Mouse (Mus musculus) urinary bladder, adult 18-20 months (tissue): ENCODE results near the gene Cd109.
A peak's percentile ranks its signal among the peaks of the same experiment; 100 is the strongest.

Experiments used
- DNase-seq, 2 experiments: peaks; one replicate each; pipeline ENCODE4 v3.0.0; 2022; ENCODE audit warnings: low spot score in 2 of 2, mixed read lengths in 2 of 2

The Cd109 gene

DNA sequence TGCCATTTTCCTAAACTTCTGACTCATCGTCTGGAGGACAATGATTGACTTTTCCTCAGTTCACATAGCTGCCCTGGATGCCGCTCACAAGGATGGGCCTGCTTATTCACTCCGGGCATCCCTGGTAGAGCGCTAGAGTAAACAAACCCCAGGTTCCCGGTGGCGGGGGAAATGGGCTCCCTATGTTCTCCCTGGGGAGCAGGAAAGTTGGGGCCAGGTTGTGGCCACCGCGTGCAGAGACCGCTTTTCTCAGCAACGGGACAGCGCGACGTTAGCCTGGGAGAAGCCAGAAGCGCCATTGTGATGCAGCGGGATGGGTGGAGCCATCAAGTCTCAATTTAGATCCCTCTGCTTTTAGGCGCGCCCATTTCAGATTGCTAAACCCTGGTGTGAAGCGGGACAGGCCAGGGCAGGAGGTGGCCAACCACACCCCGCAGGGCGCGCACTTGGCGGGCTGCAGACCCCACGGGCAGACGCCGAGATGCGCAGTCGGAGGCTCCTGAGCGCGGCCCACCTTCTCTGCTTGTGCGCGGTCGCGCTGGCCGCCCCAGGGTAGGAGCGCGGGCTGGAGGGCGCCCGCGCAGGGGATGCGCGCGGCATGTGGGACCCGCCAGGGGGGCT is at the start of gene Cd109:
Cd109 (plus strand) TSS at position 146 of the 621 bp plus-strand sequence.
- DNase-seq: peak; percentile 35 to 38

DNA sequence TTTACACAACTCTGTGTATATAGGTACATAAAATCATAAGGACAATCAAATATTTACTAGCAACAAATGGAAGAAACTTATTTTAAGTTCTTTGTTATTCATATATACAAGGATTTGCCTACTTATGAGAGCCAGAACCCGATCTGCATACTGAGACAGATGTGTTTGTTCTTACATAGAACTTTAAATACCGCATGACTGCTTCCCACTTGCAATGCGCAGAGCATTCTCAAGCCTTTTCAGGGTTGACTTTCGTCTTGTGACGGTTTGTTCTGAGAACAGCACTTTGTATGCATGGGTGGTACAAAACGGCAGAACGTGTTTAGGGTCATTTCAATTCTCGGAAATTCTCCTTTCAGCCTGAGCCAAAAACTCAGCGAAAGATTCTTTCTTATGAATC is 45.4 kb upstream of the Cd109 start:
- no peak for DNase-seq

DNA sequence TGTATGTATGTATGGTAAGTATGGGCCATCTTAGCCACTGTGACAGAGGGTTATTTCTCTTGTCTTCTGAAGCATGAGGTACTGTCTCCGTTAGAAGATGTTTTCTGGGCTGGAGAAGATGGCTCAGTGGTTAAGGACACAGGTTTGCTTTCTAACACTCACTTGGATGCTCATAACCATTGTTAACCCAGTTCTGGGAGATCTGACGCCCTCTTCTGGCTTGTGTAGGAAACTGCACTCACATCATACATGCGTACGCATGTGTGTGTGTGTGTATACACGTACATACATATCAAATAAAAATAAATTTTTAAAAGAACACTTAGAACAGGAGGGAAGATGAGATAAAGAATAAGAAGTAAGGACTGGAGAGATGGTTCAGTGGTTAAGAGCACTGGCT is 38.9 kb upstream of the Cd109 start:
- no peak for DNase-seq

DNA sequence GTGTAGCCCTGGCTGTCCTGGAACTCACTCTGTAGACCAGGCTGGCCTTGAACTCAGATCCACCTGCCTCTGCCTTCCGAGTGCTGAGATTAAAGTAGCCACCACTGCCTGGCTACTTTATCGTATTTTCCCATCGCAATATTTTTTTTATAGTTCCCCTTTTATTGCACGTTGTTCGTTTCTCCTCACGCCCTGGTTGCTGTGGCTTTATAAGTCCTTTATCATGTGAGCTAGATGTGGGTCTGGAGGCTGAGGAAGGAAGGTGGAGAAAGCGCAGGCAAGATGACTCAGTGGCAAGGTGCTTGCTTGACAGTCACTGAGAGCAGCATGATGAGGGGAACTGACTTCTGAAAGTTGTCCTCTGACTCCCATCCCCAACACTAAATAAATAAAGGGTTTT is 36.5 kb upstream of the Cd109 start:
- no peak for DNase-seq

DNA sequence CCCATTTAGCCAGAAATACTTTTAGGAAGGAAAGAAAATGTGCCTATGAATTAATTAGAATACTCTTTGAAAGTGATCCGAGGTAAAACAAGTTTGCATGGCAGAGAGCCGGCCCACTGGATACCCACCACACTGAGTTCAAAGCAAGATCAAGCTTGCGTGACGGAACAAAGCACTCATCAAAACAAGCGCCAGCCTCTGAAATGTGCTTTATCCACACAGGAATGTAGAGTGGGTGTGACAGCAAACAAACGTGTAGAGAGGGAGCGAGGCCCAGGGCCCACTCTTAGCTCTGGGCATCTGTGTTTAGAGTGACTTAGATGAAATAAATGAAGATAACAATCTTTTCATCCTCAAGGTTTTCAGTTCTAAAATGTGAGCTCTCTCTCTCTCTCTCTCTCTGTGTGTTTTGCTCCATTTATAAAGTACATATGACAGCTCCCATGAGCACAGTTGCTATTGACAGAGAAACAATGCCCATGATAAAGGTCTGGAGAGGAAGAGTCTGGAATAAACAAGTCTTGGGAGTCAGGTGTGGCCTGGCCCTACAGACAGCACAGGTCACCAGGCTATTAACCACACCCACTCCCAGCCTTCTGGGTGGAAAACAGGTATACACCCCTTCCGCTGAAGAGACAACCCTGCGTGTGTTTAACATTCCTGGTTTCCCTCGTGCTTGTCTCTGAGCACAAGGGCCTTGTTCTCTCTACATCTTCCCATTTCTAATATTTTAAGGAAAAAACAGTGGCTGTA is 35.5 kb upstream of the Cd109 start:
- DNase-seq: no peak

DNA sequence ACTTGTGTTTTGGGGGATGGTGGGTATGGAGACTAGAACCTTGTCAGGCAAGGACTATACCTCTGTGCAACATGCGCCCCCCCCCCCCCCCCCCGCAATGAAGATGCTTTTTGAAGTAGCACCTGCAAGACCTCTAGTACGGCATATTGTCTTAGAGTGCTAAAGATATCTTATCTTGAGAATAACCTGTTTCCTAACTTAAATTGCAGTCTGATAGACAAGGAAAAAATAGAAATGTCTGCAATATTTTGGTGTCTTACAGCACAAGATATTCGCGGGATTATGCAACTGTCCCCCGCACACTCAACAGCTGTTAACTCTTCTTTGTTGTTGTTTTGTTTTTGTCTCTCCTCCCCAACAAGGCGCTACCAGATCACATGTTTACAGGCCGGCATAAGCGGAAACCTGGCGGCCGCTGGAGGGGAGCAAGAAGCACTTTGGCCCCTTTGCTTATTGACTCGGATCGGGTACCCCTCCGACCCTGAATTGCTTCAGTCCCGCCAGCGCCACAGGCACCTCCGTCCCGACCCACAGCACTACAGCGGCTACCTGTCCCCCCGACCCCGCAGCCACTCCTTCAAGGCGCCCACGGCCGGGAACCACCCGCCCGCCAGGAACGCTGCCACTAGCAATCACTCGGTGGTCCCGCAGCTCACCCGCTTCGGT is 28.0 kb upstream of the Cd109 start:
- DNase-seq: no peak

DNA sequence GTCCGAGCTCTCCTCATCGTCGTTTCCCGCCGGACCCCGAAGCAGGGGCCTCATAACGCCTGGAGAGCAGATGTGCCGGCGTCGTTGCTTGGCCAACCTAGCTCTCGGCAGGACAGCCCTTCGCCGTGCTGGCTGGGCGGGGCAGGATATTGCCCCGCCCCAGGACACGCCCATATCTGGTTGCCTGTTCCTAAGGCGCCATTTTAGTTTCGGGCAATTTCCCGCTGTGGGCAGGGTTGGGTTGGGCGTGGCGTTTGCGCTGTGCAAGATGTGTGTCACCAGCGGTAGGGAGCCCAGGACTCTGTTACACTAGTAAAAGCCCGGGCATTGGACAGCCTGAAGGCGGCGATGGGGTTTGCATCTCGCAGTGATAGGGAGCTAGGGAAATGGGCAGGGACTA is 27.4 kb upstream of the Cd109 start, which contains the start of gene Slc17a5:
Slc17a5 (minus strand) TSS at position 128 of the 400 bp plus-strand sequence.
- DNase-seq: peak; percentile 90 to 93

DNA sequence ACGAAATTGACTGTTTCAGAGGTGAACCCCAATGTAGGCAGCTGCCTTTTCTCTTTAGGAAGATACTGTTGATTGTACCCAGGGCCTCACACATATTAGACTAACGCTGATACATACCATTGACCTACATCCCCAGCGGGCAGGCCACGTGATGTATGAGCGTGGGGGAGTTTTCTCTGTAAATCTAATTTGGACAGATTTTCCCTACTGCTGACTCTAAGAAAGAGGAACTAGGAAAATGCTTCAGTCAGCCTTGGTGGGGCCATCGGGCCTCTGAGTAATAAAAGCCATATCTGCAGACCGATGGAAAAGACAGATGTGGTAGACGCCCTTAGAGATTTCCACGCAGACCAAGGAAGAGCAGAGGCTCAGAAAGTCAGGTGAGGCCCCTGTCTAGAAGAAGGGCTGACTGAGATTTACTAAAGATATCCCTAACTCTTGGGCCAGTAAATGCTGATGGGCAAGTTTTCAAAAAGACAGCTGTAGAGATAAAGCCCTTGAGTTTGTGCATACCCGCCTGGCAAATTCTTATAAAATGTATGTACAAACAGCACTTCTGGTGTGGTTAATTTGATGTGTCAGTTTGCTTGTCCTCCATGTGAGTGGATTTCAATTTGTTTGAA is 26.8 kb upstream of the Cd109 start:
- DNase-seq: no peak

DNA sequence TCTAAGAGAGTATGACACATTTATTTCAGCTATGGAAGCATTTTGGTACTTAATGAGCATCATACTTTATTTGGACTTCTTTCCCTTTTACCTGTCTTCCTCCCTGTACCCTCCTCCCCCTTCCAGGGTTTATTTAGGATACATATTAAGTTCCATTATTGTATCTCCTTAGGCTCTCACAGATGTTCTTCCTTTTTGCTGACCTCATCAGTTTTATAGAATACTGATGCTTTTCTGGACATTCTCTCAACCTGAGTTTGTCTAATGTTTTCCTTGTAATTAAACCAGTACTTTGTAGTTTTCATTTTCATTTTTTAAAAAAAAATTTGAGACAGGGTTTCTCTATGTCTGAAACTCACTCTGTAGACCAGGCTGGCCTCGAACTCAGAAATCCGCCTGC is 24.9 kb upstream of the Cd109 start:
- no peak for DNase-seq

DNA sequence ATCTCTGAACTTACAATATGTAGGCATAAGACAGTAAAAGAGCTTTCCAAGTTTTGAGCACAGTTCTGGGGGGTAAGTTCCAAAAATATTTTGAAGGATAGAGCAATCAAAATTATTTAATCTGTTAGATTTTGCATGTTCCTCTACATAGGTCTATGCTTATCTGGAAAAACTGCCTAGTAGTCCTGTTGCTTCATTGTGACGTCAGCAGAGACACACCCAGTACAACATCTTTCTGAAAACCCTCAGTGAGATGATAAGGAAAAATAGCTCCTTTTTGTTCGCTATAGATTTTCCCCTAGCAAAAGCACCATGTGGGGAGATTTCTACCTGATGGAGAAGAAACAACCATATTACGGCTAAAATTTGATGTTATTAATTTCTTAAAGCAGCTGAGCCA is 20.1 kb upstream of the Cd109 start:
- no peak for DNase-seq

DNA sequence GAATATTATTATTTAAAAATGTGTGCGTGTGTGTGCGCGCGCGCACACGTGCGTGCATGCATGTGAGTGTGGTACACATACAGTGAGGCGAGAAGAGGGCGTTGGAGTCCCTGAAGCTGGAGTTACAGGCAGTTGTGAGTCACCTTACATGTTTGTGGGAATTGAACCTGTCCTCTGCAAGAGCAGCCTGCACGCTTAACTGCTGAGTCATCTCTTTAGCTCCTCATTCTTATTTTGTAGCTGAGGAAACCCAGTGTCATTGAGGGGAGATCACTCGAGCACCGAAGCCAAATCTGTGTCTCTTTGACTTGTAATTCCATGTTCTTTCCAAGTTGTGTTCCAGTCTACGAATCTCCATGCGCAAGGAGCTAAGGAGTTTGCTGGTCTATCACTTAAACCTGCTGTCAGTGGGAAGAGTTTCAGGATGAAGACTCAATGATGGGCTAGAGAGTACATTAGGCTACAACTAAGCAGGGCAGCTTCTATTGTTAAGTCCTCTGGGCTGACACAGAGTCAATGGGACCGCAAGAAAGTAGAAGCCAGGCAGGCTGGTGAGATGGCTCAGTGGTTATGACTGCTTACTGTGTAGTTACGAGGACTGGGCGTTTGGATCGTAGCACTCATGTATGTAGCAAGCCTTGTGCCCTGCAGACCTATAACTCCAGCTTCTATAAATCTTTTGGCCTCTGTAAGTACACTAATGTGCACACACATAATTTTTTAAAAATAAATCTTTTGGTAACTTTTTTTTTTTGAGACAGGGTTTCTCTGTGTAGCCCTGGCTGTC is 19.4 kb upstream of the Cd109 start:
- no peak for DNase-seq

DNA sequence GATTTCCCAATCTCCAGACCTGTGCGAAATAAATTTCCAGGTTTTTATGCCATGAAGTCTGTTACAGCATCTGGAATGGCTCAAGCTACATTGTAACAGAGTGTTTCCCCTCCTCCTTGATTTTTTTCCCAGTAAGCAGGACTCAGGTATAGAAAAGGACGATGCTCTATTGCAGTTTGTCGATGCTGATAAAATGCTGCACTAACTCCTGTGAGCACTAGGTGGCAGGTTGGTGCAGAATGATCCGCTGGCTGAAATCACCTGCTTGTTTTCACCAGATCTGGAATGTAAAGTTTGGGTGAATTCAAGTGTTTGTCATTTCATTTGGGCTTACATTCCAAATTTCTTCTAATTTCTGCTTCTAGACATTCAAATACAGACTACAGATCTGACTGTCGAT is 18.5 kb upstream of the Cd109 start:
- DNase-seq: no peak

DNA sequence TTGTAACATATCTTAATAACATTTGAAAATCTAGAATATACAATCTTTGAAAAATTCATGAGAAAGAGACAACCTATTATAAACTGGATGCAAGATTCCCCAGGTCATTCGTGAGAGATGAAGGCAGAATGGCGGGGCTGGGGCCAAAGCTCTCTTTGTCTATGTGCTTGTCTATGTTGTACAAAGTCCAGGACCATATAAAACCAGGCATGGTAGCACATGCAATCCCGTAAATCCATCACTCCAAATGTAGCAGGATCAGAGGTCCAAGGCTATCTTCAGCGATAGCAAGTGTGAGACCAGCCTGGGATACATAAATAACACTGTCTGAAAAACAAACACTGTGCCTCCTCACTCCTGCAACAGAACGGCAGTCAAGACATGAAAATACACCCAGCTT is 15.4 kb upstream of the Cd109 start:
- no peak for DNase-seq

DNA sequence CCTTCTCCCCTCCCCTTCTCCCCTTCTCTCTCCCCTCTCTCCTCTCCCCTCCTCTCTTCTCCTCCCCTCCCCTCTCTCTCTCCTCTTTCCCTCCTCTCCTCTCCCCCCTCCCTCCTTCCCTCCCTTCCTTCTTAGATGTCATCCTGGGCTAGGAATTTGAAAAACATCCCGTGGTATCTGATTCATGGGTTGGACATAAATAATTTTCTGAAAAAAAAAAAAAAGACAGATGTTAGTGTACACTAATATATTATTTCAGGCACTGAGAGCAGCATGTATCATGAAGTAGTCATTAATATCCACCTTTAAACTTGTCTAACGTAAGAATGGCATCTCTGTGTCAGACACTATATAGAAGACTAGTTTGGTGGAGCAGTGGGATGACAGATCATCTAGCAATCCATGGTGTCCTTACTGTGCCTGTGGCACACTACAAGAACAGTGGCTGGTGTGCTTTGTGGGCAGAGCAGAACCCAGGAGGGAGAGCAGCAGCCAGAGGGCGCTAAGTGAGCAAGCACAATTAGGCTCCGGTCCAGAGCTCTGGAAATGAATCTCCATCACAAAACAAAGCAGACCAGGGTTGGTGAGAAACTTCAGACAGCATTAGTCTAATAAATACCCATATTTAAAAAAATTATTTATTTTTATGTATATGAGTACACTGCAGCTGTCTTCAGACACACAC is 14.2 kb upstream of the Cd109 start:
- no peak for DNase-seq

DNA sequence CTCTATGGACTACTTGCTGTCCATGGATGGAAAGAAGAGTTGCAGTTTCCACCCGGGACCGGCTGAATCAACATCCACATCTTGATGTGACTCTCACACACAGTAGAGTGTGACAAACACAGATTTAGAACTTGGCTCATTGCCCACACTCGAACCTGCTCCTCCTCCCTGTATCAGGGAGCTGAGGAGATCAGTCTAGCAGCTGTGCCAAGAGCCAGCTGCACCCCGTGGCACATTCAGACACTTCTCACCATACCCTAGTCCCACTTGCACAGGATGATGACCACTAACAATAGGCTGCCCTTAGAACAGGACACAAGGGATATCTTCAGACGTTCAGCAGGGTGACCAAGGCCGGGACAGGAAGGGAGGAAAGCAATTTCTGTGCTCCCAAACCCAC is 1.1 kb upstream of the Cd109 start:
- DNase-seq: no peak

DNA sequence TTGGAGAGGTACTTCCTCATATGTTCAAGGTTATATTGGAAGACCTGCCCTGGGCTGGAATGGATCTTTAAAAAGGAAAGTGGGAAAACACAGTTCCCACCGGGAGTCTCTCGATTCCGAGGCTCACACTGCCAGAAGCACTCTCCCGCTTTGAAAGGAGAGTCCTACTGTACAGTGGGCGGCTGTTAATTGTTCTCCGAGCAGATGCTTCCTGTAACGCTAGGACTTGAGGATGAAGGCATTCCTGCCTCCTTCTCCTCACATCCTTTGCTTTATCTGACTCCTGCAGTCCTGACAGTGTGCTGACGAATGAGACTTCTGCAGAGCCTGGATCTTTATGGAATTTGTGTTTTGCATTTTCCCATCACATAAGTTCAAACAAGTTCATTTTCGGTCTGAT is 3.9 kb downstream of the Cd109 start:
- DNase-seq: no peak

DNA sequence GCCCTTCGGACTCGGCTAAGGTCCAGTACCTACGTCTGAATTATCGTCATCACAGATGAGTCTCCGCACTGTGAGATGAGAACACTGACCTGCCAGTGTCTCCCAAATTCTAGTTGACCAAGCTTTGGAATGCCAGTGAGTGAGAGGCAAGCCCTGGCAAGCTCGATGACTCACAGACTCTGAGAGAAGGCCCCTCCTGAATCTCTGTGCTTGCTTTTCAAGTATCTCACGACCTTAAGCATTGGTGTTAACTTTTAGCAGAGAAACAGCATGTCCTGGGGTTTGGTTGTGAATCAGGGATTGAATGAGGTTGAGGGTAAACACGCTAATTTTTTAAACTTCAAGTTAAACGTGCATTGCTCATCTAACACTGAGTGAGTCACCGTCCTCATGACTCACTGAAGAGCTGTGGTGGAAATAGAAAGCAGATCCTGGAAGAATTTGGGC is 8.0 kb downstream of the Cd109 start:
- peak; percentile 44 to 70 for DNase-seq

DNA sequence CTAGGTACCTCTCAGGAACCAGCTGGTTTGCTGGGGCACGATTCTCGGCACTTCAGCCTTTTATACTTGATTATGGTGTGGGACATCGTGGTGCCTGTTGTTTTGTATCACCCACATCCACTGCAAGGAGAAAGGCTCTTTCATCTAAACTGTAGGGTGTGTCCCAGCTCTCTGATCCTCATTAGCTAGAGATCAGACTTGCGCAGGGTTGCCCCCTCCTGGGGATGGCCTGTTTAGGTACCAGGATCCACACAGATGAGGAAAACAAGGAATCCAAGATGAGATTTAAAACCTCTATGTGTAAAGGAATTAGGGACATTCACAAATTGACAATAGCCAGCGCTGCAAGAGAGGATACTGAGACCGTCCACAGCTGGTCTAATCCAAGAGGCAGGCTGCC is 14.6 kb downstream of the Cd109 start:
- no peak for DNase-seq

DNA sequence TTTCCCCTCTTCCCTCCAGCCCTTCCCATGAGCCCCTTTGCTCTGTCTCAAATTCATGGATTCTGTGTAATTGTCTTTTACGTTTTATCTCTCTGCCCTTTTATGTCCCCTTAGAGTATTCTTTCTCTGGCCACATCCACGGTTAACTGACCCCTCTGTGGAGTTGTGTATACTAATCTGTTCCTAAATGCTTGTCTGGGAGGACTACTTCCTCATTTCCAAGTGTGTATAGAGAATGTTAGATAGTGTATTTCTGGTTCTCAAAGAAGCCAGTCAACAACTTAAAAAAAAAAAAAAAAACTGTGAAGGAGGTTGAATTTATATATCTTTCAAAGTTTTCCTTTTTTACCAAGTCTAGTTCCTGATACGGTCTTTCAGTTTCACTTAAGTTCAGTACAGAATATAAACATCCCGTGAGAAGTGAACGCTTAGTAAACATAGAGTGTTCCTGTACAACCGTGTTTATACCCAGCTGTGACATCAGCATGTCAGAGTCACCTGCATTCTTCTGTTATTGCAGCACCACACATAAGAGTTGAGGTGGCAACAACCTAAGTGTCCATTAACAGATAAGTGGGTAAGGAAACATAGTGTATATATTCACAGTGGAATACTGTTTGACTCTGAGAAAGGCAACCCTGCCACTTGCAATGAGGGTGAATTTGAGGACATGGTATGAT is 16.5 kb downstream of the Cd109 start:
- DNase-seq: no peak

DNA sequence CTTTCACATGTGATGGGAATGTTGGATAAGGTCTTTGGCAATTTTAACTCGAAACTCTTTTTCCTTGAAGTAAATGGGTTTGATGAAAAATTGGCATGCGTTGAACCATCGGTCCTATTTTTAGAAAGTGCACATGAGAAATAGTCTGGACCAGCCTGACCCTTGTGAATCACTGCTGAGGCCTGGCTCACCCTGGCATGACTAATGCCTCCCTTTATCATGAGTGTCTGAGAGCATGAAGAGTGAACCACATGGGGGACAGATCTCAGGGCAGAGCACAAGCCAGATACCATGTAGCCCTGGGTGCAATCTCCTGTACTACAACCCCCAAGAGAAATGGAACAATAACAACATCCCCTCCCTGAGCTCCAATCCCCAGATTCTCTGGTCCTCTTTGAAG is 18.6 kb downstream of the Cd109 start:
- no peak for DNase-seq

DNA sequence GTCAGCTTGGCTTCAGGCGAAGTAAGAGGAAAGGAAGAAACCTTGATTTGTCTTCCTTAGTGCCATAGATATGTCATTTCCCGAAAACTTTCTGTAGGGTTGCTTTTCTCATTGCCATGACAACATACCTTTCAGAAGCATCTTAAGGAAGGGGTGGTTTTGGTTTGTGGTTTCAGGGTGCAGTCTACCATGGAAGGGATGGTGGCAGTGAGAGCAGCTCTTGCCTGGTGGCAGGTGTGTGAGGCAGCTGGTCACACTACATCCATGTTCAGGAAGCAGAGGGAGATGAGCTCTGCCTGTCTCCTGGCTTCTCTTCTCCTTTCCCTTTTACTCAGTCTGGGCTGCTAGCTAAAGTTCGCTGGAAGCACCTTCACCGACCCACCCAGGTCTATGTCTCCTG is 26.0 kb downstream of the Cd109 start:
- no peak for DNase-seq
